ENCODE assay signal across 19 mouse cellular contexts in genomic region chr6:48569065-48569807, GRCm38 (mm10). TPM values are rescaled to one million over a fixed set of nuclear protein-coding genes. Genes with fewer than 3 reads are reported as not detected.
A peak's percentile ranks its signal among the peaks of the same experiment; 100 is the strongest.
DNase-seq lines count a peak whose midpoint lies in the region; ATAC-seq and TF ChIP-seq lines count a peak whose summit lies in the region.
"Had no signal": no experiment of that assay in that cellular context is flagged by ENCODE, and none has a peak within 500 bp of the region (broad histone marks: within the 10 kb centered on the region; RNA-seq: fewer than 3 reads in every experiment).

No protein-coding gene starts in this region.

- peak overlapping the region; percentile 75; the same call in 1 of the 2 replicates for H3K27ac ChIP-seq in heart, embryonic 10.5 days
- no peak overlapping the region for H3K27ac ChIP-seq in liver, postnatal 0 days (ENCODE audit: low read depth)
- H3K27ac ChIP-seq in liver, embryonic 11.5 days (ENCODE audit: low read depth, low read length), result no peak overlapping the region
- peak overlapping the region; percentile 72; the same call in 1 of the 2 replicates for H3K27ac ChIP-seq in kidney, postnatal 0 days
- no peak overlapping the region for H3K27ac ChIP-seq in forebrain, embryonic 10.5 days
- H3K27ac ChIP-seq: embryonic facial prominence, embryonic 15.5 days; liver, embryonic 13.5 days; midbrain, embryonic 15.5 days; neural tube, embryonic 15.5 days had no signal

- no peak for TF ChIP-seq CTCF in liver, postnatal 0 days (IDR thresholded peaks at IDR 0.05; ENCODE audit: low read depth)
- TF ChIP-seq CTCF in kidney, postnatal 0 days (IDR thresholded peaks at IDR 0.05; ENCODE audit: low read depth), result no peak

- peaks cover 43% of the 10 kb centered on the region for H3K4me1 ChIP-seq in heart, embryonic 10.5 days
- peaks cover 24% of the 10 kb centered on the region for H3K4me1 ChIP-seq in liver, postnatal 0 days (ENCODE audit: insufficient read depth)
- peaks cover 4% of the 10 kb centered on the region for H3K4me1 ChIP-seq in liver, embryonic 11.5 days (replicated peaks; ENCODE audit: control insufficient read depth, insufficient read depth, low read length)
- H3K4me1 ChIP-seq in kidney, postnatal 0 days (replicated peaks; ENCODE audit: insufficient read depth, low read length), result peaks cover 31% of the 10 kb centered on the region
- H3K4me1 ChIP-seq in forebrain, embryonic 10.5 days, result peaks cover 10% of the 10 kb centered on the region
- H3K4me1 ChIP-seq: midbrain, embryonic 15.5 days had no signal

- H3K9me3 ChIP-seq in heart, embryonic 10.5 days, result no peaks in the 10 kb centered on the region; the same call in 1 of the 2 replicates
- no peaks in the 10 kb centered on the region for H3K9me3 ChIP-seq in liver, postnatal 0 days (ENCODE audit: low read length)
- H3K9me3 ChIP-seq in liver, embryonic 11.5 days (ENCODE audit: control insufficient read depth, low read length), result no peaks in the 10 kb centered on the region
- no peaks in the 10 kb centered on the region for H3K9me3 ChIP-seq in kidney, postnatal 0 days (replicated peaks; ENCODE audit: low read length)
- no peaks in the 10 kb centered on the region; the same call in 1 of the 2 replicates for H3K9me3 ChIP-seq in forebrain, embryonic 10.5 days
- H3K9me3 ChIP-seq: embryonic facial prominence, embryonic 15.5 days; liver, embryonic 13.5 days; midbrain, embryonic 15.5 days; neural tube, embryonic 15.5 days had no signal

- no peak overlapping the region for H3K9ac ChIP-seq in liver, postnatal 0 days (replicated peaks)
- no peak overlapping the region for H3K9ac ChIP-seq in liver, embryonic 11.5 days (ENCODE audit: low read depth, low read length)
- no peak overlapping the region for H3K9ac ChIP-seq in kidney, postnatal 0 days (ENCODE audit: low read depth, low read length)
- H3K9ac ChIP-seq: embryonic facial prominence, embryonic 15.5 days; forebrain, postnatal 0 days; liver, embryonic 13.5 days; midbrain, embryonic 15.5 days; neural tube, embryonic 15.5 days had no signal

- intact Hi-C loops in heart, postnatal 14 days (cut with DNase I), result no loop called here

- no peak overlapping the region for H3K4me2 ChIP-seq in liver, postnatal 0 days (ENCODE audit: low read depth, low read length)
- no peak overlapping the region for H3K4me2 ChIP-seq in liver, embryonic 11.5 days
- 0 out of 2 replicates have a peak overlapping the region, but pooled peaks have one; percentile 23 for H3K4me2 ChIP-seq in kidney, postnatal 0 days (ENCODE audit: low read length)
- H3K4me2 ChIP-seq: embryonic facial prominence, embryonic 15.5 days; liver, embryonic 13.5 days; midbrain, embryonic 15.5 days; neural tube, embryonic 15.5 days had no signal

- DNase-seq in heart, embryonic 10.5 days (ENCODE audit: low spot score), result no peak
- DNase-seq in heart, postnatal 14 days, result no peak
- DNase-seq in liver, postnatal 0 days, result peak; percentile 10
- no peak for DNase-seq in liver, embryonic 11.5 days (ENCODE audit: low spot score)
- DNase-seq in kidney, postnatal 0 days (ENCODE audit: low spot score), result peak; percentile 56
- no peak for DNase-seq in forebrain, embryonic 10.5 days (ENCODE audit: extremely low spot score, low spot score)
- DNase-seq in layer of hippocampus, adult 18-20 months (ENCODE audit: low spot score in 2 of 2), result no peak
- DNase-seq: forebrain, postnatal 0 days; liver, embryonic 13.5 days; thymus, postnatal 4 days had no signal

- no peak for ATAC-seq in liver, postnatal 0 days
- ATAC-seq in liver, embryonic 11.5 days (replicated peaks; ENCODE audit: low FRiP score), result no peak
- no peak for ATAC-seq in kidney, postnatal 0 days (replicated peaks; ENCODE audit: low FRiP score, low read depth)
- ATAC-seq: forebrain, postnatal 0 days had no signal

- no peak for TF ChIP-seq EP300 in liver, postnatal 0 days (IDR thresholded peaks at IDR 0.05; ENCODE audit: low read depth)

- H3K4me3 ChIP-seq in heart, embryonic 10.5 days, result no peak overlapping the region
- no peak overlapping the region for H3K4me3 ChIP-seq in liver, postnatal 0 days (ENCODE audit: low read depth, low read length)
- no peak overlapping the region for H3K4me3 ChIP-seq in liver, embryonic 11.5 days (ENCODE audit: low read depth, low read length)
- no peak overlapping the region for H3K4me3 ChIP-seq in kidney, postnatal 0 days (replicated peaks; ENCODE audit: low read depth, low read length)
- H3K4me3 ChIP-seq in forebrain, embryonic 10.5 days, result no peak overlapping the region
- H3K4me3 ChIP-seq: embryonic facial prominence, embryonic 15.5 days; liver, embryonic 13.5 days; midbrain, embryonic 15.5 days; neural tube, embryonic 15.5 days had no signal

- 74% methylated on average over 8 of the region's 8 CpGs for WGBS in heart, embryonic 10.5 days
- WGBS in liver, postnatal 0 days (ENCODE audit: insufficient replicate concordance), result 77% methylated on average over 8 of the region's 8 CpGs
- 80% methylated on average over 8 of the region's 8 CpGs for WGBS in liver, embryonic 11.5 days
- WGBS in kidney, postnatal 0 days, result 45% methylated on average over 8 of the region's 8 CpGs
- WGBS in forebrain, embryonic 10.5 days, result 84% methylated on average over 8 of the region's 8 CpGs

- H3K36me3 ChIP-seq in heart, embryonic 10.5 days, result peaks cover 16% of the 10 kb centered on the region
- no peaks in the 10 kb centered on the region for H3K36me3 ChIP-seq in liver, postnatal 0 days (replicated peaks; ENCODE audit: insufficient read depth, low read length)
- 0 out of 2 replicates have a peak, but pooled peaks cover 4% of the 10 kb centered on the region for H3K36me3 ChIP-seq in liver, embryonic 11.5 days (ENCODE audit: control insufficient read depth, insufficient read depth, low read length)
- no peaks in the 10 kb centered on the region for H3K36me3 ChIP-seq in kidney, postnatal 0 days (ENCODE audit: insufficient read depth, low read length)
- H3K36me3 ChIP-seq in forebrain, embryonic 10.5 days (replicated peaks), result peaks cover 45% of the 10 kb centered on the region
- H3K36me3 ChIP-seq: liver, embryonic 13.5 days had no signal

- H3K27me3 ChIP-seq in heart, embryonic 10.5 days (ENCODE audit: insufficient read depth, poor library complexity, severe bottlenecking), result no peaks in the 10 kb centered on the region
- H3K27me3 ChIP-seq in liver, postnatal 0 days (ENCODE audit: insufficient read depth, low read length), result no peaks in the 10 kb centered on the region
- H3K27me3 ChIP-seq in liver, embryonic 11.5 days (replicated peaks; ENCODE audit: control insufficient read depth, insufficient read depth, low read length), result no peaks in the 10 kb centered on the region
- no peaks in the 10 kb centered on the region for H3K27me3 ChIP-seq in kidney, postnatal 0 days (ENCODE audit: insufficient read depth, low read length)
- no peaks in the 10 kb centered on the region for H3K27me3 ChIP-seq in forebrain, embryonic 10.5 days (ENCODE audit: poor library complexity, severe bottlenecking)
- H3K27me3 ChIP-seq: CH12.LX; embryonic facial prominence, embryonic 15.5 days; liver, embryonic 13.5 days; midbrain, embryonic 15.5 days; neural tube, embryonic 15.5 days; Patski had no signal

RNA-seq across cellular contexts. Expression of gene Rarres2, which starts 3.4 kb away (rescaled TPM):
- polyA plus RNA-seq in heart, embryonic 10.5 days (2016; fragmentation: Nextera tagmentation; extraction: Ambion mirVana), result 10.5 and 18.2 TPM in 2 replicates
- total RNA-seq in heart, postnatal 14 days (2021), result 10 to 100 TPM; 87.7 to 93.2 TPM
- 485 and 531 TPM in 2 replicates for polyA plus RNA-seq in liver, postnatal 0 days (2015; fragmentation: Nextera tagmentation; extraction: Ambion mirVana)
- 9.0 and 9.7 TPM in 2 replicates for polyA plus RNA-seq in liver, embryonic 11.5 days (2014; fragmentation: Nextera tagmentation; extraction: Ambion mirVana)
- 66.8 and 80.3 TPM in 2 replicates for polyA plus RNA-seq in kidney, postnatal 0 days (2015; fragmentation: Nextera tagmentation; extraction: Ambion mirVana)
- polyA plus RNA-seq in forebrain, embryonic 10.5 days (2016; fragmentation: Nextera tagmentation; extraction: Ambion mirVana), result 0.30 and 0.41 TPM in 2 replicates
- total RNA-seq in layer of hippocampus, adult 18-20 months (2021), result 10 to 100 TPM; 14.9 to 18.0 TPM

RNA-seq across cellular contexts. Expression of gene Lrrc61, which starts 14.6 kb away (rescaled TPM):
- polyA plus RNA-seq in heart, embryonic 10.5 days (2016; fragmentation: Nextera tagmentation; extraction: Ambion mirVana), result 9.5 and 12.9 TPM in 2 replicates
- total RNA-seq in heart, postnatal 14 days (2021), result 10 to 100 TPM; 12.9 to 14.5 TPM
- polyA plus RNA-seq in liver, postnatal 0 days (2015; fragmentation: Nextera tagmentation; extraction: Ambion mirVana), result 2.4 and 2.7 TPM in 2 replicates
- 4.6 and 4.9 TPM in 2 replicates for polyA plus RNA-seq in liver, embryonic 11.5 days (2014; fragmentation: Nextera tagmentation; extraction: Ambion mirVana)
- 11.5 and 11.9 TPM in 2 replicates for polyA plus RNA-seq in kidney, postnatal 0 days (2015; fragmentation: Nextera tagmentation; extraction: Ambion mirVana)
- 15.2 and 16.5 TPM in 2 replicates for polyA plus RNA-seq in forebrain, embryonic 10.5 days (2016; fragmentation: Nextera tagmentation; extraction: Ambion mirVana)
- 10 to 100 TPM; 32.3 to 37.6 TPM for total RNA-seq in layer of hippocampus, adult 18-20 months (2021)

RNA-seq across cellular contexts. Expression of gene Gm45021, which starts 20.2 kb away (rescaled TPM):
- polyA plus RNA-seq in heart, embryonic 10.5 days (2016; fragmentation: Nextera tagmentation; extraction: Ambion mirVana), result not detected in 2 replicates
- not detected for total RNA-seq in heart, postnatal 14 days (2021)
- polyA plus RNA-seq in liver, postnatal 0 days (2015; fragmentation: Nextera tagmentation; extraction: Ambion mirVana), result not detected in 2 replicates
- not detected in 2 replicates for polyA plus RNA-seq in liver, embryonic 11.5 days (2014; fragmentation: Nextera tagmentation; extraction: Ambion mirVana)
- polyA plus RNA-seq in kidney, postnatal 0 days (2015; fragmentation: Nextera tagmentation; extraction: Ambion mirVana), result 0.38 TPM in 1 of 2 replicates, not detected in the other
- polyA plus RNA-seq in forebrain, embryonic 10.5 days (2016; fragmentation: Nextera tagmentation; extraction: Ambion mirVana), result not detected in 2 replicates
- not detected for total RNA-seq in layer of hippocampus, adult 18-20 months (2021)
- total RNA-seq: adrenal gland, postnatal 14 days; CH12.LX; forebrain, postnatal 0 days; left cerebral cortex, postnatal 14 days had no signal
- polyA plus RNA-seq: embryonic facial prominence, embryonic 15.5 days; forebrain, postnatal 0 days; gonadal fat pad, adult 2 months; large intestine, adult 2 months; liver, embryonic 13.5 days; midbrain, embryonic 15.5 days; neural tube, embryonic 15.5 days; Patski had no signal

RNA-seq across cellular contexts. Expression of gene Repin1, which starts 24.4 kb away (rescaled TPM):
- 31.9 and 33.2 TPM in 2 replicates for polyA plus RNA-seq in heart, embryonic 10.5 days (2016; fragmentation: Nextera tagmentation; extraction: Ambion mirVana)
- total RNA-seq in heart, postnatal 14 days (2021), result 10 to 100 TPM; 24.0 to 27.5 TPM
- polyA plus RNA-seq in liver, postnatal 0 days (2015; fragmentation: Nextera tagmentation; extraction: Ambion mirVana), result 14.4 and 14.8 TPM in 2 replicates
- polyA plus RNA-seq in liver, embryonic 11.5 days (2014; fragmentation: Nextera tagmentation; extraction: Ambion mirVana), result 20.0 and 20.1 TPM in 2 replicates
- 37.4 and 43.5 TPM in 2 replicates for polyA plus RNA-seq in kidney, postnatal 0 days (2015; fragmentation: Nextera tagmentation; extraction: Ambion mirVana)
- polyA plus RNA-seq in forebrain, embryonic 10.5 days (2016; fragmentation: Nextera tagmentation; extraction: Ambion mirVana), result 53.1 and 56.8 TPM in 2 replicates
- 10 to 100 TPM; 48.0 to 51.0 TPM for total RNA-seq in layer of hippocampus, adult 18-20 months (2021)

RNA-seq across cellular contexts. Expression of gene Gm44965, which starts 24.5 kb away (rescaled TPM):
- 0.49 TPM in 1 of 2 replicates, not detected in the other for polyA plus RNA-seq in heart, embryonic 10.5 days (2016; fragmentation: Nextera tagmentation; extraction: Ambion mirVana)
- not detected for total RNA-seq in heart, postnatal 14 days (2021)
- polyA plus RNA-seq in liver, postnatal 0 days (2015; fragmentation: Nextera tagmentation; extraction: Ambion mirVana), result not detected in 2 replicates
- polyA plus RNA-seq in liver, embryonic 11.5 days (2014; fragmentation: Nextera tagmentation; extraction: Ambion mirVana), result not detected in 2 replicates
- not detected in 2 replicates for polyA plus RNA-seq in kidney, postnatal 0 days (2015; fragmentation: Nextera tagmentation; extraction: Ambion mirVana)
- 1.2 and 2.3 TPM in 2 replicates for polyA plus RNA-seq in forebrain, embryonic 10.5 days (2016; fragmentation: Nextera tagmentation; extraction: Ambion mirVana)
- not detected for total RNA-seq in layer of hippocampus, adult 18-20 months (2021)
- total RNA-seq: adrenal gland, postnatal 14 days; CH12.LX; forebrain, postnatal 0 days; left cerebral cortex, postnatal 14 days had no signal
- polyA plus RNA-seq: embryonic facial prominence, embryonic 15.5 days; forebrain, postnatal 0 days; gonadal fat pad, adult 2 months; large intestine, adult 2 months; liver, embryonic 13.5 days; midbrain, embryonic 15.5 days; neural tube, embryonic 15.5 days had no signal

Comparison
In these comparisons a context has a peak if more than half of its experiments do, and no peak if none do; other contexts are left out.
1. DNase-seq: peak in liver, postnatal 0 days (single experiment) and kidney, postnatal 0 days (single experiment); none in heart, embryonic 10.5 days (single experiment), heart, postnatal 14 days (0 of 2), liver, embryonic 11.5 days (single experiment), forebrain, embryonic 10.5 days (single experiment) and layer of hippocampus, adult 18-20 months (0 of 2).
2. H3K27ac ChIP-seq: peak in heart, embryonic 10.5 days (single experiment) and kidney, postnatal 0 days (single experiment); none in liver, postnatal 0 days (single experiment), liver, embryonic 11.5 days (single experiment) and forebrain, embryonic 10.5 days (single experiment).